Mouse (Mus musculus): ENCODE data around the gene Syt9. TPM values are rescaled to one million over a fixed set of nuclear protein-coding genes. Genes with fewer than 3 reads are reported as not detected.
"Not testable (repeated sequence)": the region's sequence is repeated elsewhere in the genome, so short reads cannot be mapped to it uniquely, and the experiment has no call there.

Gene Syt9
- total RNA-seq, 2 experiments from 2014 or later = 9.0 to 9.8 TPM

DNA sequence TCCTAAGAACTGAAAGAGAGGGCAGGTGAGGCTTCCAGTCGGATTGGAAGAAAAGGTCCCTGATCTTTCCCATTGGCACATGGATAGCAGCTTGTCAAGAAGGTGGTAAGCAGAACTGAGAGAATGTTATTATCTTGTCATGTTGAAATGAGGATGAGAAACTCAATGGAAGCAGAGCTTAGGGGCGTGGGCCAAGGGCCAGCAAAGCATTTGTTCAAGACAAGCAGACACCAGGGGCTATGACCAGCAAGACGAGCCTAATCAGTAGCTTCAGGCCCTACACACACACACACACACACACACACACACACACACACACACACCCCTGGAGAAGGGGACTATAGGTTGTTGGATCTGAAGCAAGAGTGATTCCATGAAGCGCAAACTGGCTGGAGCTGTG is 90.6 kb downstream of the Syt9 start:
- DNase-seq (ENCODE audit: low spot score in 2 of 2) = no peak

DNA sequence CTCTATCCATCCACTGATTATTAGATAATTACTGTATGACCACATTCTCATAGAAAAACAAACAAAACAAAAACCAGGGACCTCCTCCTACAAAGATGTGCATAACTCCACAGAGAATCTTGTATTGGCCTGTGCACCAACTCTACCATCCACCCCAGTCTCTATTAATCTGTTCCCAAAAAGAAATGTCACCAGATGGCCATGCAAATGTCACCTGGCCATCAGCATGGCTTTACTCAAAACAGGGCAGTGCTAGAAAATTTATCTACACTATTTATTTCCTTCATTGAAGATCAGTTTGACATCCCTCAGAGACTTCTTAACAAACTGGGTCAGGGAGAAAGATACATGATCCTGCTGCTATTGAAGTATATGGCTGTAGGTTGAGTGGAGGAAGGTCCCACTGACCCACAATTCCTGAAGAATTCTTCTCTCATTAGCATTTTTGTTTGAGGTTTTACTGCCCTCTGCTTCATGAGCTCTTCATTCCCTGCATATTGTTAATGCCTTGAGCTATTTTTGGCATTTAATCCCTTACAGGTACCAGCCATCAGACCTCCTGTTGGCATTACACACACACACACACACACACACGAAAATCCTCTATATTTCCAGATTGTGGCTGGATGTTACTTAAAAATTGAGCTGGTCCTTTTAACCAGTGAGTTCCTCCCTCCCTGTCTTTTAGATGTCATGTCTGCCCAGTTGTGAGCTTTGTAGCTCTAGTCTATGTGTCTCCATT is 91.3 kb downstream of the Syt9 start:
- DNase-seq (ENCODE audit: low spot score in 2 of 2) = no peak

DNA sequence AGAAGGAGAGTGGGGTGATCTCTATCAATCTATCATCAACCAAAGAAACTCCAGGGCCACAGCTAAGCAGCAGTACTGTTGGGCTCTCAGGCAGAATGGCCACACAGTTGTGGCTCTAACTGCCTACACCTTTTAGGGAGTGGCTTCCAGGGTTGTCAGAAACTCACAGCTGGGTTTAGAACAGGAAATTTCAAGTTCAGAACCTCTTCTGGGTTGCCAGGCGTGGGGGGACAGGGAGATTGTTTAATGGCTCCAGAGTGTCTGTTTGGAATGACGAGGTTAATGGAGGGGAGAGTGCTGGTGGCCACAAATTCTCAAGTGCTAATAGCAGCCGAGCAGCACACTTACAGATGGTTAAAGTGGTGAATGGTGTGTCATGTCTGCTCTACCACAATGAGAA is 92.4 kb downstream of the Syt9 start:
- no peak for DNase-seq (ENCODE audit: low spot score in 2 of 2)

DNA sequence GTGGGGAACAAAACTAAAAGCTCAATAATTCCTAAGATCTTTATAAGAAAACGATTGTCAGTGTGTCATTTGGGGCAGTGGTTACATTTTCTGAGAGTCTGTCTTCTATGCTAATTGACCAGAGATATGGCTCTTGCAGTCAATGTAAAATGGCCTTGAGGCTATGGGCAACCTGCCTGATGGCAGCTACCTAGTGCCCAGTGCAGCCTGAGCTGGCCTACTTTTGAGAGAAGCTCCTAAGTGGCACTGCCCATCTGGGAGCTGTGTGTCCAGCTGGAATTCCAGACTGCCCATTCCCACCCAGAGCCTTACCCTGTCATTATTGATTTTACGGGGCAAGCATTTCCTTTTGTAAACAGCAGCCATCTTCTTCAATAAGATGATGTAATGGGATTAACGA is 94.6 kb downstream of the Syt9 start:
- DNase-seq (ENCODE audit: low spot score in 2 of 2) = no peak

DNA sequence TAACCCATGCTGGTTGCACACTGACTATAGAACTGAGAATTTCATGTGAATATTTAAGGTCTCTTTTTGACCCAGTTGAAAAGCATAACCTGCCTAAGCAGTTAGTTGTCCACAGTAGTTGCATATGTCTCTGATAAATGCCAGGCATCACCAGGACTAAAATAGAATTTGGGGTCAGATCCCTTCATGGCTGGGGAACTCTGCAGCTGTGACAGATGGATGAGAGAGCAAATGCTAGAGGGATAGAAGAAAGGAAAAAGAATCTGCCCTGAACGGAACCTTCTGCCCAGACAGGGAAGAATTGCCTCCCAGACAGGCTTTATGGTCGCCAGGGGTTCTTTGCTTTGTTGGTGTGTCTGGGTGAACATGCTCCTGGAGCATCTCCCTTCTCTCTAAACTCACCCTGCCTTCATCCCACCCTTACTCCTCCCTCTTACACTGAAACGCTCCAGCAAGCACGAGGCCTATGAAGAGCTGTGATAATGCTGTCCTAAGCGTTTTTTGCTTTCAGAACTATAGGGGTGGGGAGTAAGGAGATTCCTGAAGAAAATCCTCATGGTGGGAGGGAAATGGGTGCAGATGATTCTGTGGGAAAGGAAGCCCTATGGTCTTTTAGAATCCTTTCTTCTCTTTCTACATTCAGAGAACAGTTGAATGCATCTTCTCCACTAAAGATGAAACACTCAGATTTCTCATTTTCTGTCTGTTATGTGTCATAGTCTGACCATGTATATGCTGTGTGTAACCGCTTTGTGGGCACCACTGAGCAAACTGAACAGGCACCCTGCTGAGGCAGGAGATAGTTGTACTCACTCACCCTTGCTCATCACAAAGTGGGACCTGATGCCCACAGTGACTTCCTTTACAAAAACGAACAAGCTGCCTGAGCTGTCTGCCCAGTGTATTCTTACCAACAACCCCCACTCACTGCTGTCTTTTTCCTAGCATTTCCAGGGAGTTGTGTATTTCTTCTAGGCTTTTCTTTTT is 108.7 kb downstream of the Syt9 start:
- DNase-seq (ENCODE audit: low spot score in 2 of 2) = no peak

DNA sequence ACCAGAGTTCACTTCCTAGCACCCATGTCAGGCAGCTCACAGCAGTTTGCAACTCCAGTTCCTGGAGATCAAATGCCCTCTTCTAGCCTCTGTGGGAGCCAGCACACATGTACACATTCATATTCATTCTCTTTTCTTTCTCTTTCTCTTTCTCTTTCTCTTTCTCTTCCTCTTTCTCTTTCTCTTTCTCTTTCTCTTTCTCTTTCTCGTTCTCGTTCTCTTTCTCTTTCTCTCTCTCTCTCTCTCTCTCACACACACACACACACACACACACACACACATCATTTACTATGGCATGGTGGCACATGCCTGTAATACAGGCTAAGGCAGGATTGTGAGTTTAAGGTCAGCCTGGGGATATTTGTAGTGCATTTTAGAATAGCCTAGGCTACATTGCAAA is 115.2 kb downstream of the Syt9 start:
- not testable (repeated sequence) for DNase-seq (ENCODE audit: low spot score in 2 of 2)

DNA sequence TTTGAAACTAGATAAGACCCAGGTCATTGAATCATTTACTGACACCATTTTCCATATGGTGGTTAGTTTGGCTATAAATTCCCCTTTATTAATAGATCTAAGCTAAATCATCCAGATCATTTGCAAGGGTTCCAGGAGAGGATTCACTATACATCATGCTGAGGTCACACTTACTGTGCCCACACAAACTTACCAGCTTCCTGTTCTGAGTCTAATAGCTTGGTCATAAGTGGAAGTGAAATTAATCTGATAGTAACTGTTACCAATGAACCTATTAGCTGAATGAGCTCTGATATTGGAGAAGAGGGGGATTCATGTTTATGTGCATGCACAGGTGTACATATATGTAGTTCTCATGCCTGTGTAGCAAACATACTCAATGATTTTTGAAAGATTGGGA is 124.9 kb downstream of the Syt9 start:
- DNase-seq (ENCODE audit: low spot score in 2 of 2) = no peak

DNA sequence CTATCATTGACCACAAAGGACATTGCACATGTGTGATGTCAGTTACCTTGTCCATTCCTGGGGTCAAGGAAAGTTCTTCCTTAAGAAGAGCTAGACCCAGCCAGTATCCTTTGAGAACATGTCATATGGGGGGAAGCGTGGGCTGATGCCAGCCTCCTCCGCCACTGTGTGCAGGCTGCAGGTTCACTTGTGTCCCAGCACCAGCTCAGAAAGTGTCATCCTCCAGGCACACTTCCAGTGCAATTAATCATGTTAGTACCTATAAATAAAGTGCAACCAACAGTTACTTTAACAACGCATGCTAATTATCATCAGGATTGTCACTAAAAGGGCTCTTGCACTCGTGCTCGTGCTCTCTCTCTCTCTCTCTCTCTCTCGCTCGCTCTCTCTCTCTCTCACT is 126.4 kb downstream of the Syt9 start:
- no peak for DNase-seq (ENCODE audit: low spot score in 2 of 2)

DNA sequence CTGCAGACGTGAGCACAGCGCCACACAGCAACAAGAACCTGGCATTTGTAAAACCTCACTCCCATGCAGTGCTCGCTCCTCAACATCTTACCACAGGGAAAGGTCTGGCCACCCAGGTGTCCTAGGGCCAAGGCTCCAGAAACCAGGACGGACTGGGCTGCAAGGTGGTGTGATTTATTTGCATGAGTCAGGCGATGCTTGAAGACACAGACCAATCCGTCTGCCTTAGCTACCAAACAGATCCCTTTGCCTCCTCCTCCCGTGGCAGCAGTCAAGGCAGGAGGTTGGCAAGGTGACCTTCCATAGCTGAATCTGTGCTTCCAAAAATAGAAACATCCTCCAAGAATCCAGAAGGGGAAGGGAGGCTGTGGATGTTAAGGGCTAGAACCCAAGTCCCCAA is 130.1 kb downstream of the Syt9 start:
- no peak for DNase-seq (ENCODE audit: low spot score in 2 of 2)

DNA sequence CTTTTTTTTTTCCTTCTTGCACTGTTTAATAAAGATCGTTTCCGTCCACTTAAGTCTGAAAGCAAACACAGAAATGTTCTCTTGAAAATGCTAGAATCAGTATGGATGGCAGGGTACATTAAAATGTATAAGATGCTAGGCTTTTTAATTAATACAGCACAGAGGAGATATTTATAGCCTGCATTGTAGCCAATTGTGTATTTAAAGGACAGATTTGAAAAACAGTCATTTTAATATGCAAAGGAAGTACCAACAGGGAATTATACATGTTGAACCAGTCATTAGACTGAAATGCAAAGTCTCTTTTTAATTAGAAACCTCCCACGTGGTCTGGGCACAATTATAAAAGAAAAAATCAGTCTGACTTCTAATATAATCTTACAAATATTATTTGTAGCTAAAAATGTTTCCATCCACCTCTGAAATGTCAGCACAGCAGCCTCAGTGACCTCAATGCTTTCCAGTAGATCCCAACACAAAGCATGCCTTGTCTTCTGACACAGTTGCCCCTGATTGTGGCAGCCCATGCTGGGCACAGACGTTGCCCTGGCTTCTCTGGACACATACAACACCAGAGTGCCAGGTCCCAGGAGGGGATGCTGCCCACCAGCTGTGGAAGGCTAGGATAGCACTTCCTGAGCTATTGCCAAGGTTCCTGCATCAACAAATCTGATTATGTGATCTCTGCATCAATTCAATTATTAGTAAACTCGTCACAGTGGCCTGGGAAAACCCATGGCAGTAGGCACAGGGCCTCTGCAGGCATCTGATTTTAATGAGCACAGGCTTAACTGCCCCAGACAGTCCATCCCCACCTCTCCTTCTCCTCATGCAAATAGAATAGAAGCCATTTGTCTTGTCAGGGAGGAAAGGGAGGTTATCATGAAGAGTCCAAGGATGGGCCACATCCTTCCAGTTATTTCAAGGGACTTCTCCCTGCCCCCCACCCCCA is 134.5 kb downstream of the Syt9 start:
- DNase-seq (ENCODE audit: low spot score in 2 of 2) = no peak

DNA sequence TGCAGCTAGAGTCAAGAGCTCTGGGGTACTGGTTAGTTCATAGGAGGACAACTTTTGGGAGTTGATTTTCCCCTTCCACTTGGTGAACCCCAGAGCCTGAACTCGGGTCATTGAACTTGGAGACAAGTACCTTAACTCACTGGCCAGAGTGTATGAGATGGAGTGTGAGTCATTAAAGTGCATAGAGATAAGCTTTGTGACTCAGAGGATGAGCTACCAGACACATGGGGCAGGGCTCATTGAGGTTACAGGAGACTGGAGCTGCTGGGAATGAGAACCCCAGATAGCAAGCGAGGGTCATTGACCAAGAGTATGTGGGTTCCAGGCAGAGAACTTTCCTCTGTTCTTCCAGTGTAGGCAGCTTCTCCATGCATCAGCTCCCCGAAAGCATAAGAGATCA is 137.4 kb downstream of the Syt9 start:
- DNase-seq (ENCODE audit: low spot score in 2 of 2) = no peak

DNA sequence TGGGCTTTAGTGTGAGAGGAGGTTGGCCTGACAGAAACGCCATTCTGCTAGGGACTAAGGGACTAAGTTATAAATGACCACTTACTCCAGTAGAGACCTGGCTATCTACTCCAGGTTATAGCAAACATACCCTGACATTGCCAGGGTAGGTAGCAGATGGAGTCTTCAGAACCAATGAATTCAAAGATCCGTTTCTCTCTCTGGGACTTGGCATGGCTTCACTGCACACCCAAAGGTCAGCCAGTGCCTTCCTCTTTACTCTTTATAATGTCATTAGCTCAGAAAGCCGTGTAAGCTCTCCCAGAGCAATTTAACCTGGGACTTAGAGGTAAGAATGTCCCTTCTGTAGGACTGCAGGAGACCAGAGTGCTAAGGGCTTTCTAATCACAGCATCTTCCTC is 139.2 kb downstream of the Syt9 start:
- no peak for DNase-seq (ENCODE audit: low spot score in 2 of 2)

DNA sequence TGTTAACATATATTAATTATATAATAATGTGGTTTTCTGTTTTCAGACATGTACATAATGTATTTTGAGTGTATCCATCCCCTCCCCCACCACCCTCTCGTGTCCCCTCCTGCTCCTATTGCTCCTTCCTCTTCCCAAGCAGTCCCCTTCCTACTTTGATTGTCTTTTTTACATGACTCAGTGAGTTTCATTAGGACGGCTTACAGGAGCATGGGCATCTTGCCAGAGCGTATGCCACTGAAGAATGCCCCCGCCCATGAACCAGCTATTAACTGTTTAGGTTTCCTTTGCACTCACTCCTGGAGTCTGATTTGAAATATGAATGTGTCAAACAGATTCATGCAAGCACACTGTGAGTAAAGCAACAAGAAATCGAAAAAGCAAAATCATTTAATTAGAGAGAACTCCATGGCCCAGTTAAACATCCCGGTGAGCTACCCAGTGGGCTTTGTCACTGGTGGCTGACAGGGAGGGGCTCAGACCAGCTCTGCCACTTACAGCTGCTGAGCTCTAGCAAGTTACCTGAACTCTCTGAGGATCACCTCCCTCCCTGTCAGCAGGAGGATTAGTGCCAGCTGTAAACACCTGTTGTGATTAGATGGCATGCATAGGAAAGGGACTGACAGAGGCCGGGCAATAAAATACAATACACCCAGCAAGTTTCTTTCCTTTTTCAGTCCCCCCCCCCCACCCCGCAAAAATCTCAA is 146.3 kb downstream of the Syt9 start:
- no peak for DNase-seq (ENCODE audit: low spot score in 2 of 2)

DNA sequence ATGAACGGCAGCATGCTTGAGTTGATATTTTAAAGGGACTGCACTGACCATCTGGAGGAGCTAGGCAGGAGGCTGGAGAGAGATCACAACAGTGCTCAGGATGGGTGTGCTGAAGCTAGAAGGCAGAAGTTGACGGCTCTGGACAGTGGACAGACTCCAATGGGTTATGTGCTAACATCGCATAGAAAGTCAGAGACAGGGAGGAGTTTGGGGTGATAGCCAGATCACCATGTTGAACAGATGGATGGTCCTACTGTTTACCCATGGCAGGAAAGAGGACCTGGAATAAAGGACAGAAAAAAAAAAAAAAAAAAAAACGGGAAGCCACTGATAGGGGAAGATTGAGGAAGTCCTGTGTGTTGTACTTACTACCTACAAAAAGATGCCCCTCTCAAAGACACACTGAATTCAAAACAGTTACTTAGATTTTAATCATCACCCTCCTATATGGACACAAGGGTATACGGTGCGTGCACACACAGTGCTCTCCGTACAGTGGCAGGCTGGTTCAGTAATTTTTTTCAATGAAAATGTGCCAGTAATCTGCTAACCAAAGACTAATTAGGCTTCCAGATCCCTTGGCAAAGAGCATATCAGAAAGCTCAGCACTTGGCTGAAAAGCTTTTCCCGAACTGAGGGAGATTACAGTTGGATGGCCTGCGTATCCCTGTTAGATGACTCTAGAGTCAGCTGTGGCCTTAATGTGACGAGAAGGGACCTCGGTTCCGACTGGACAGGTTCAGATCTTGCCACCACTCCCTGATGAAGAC is 148.9 kb downstream of the Syt9 start:
- DNase-seq (ENCODE audit: low spot score in 2 of 2) = no peak

DNA sequence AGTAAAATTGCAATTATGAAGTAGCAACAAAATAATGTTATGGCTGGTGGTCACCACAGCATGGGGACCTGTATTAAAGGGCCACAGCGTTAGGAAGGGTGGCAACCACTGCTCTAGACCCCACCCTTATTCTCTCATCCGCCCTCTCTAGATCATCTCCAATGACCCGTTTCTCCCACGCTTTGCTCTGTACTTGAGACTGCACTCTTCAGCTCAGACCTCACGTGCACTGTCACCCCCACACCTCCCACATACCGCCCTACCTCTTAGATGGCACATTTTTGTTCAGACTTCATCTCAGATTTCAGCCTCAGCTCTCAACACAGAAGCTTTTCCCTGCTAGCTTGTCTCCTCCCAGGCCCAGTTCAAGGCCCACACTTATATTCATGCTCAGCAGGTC is 150.9 kb downstream of the Syt9 start:
- DNase-seq (ENCODE audit: low spot score in 2 of 2) = no peak

DNA sequence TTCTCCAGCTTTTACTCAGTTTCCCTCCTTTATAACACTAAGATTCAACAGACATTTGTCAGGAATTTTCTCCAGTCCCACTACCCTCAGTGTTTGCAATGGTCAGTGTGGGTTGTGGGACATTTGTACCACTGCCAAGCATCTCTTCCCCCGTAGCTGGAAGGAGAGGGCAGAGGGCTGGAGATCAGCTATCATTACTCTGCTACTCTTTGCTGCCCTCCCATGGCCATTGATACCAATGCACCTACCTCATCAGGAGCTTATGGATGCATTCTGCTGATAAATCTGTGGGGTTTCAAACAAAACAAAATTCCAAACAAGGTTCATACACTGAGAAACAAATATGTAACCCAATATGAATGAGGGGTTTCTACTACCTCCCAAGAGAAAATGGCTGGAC is 155.8 kb downstream of the Syt9 start:
- DNase-seq (ENCODE audit: low spot score in 2 of 2) = peak; percentile 60 to 75

DNA sequence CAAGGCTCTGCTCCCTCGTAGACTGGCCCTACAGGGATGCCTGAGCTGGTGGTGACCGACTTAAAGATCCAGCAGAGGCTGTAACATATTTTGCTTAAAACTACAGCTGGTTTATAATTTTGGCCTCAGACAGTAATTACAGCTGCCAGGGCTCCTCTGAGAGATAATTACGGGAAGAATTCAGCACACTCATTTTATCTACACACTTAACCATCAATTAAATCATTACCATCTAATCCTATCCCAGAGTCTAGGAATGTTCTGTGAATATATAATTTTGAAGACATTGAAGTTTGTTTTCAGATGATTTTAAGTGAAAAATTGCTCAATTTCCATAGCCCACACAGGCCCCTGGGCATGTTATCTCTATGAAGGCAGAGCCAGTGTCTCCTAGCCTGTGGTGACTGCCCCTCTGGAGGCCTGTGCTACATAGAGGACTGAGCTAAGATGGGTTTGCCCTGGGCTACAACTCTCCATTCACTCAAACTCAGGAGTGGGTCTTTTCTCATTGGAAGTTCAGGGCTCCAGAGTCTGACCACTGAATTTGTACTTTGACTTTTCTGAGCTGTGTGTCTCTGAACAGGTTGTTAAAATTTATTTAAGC is 157.7 kb downstream of the Syt9 start:
- DNase-seq (ENCODE audit: low spot score in 2 of 2) = no peak

DNA sequence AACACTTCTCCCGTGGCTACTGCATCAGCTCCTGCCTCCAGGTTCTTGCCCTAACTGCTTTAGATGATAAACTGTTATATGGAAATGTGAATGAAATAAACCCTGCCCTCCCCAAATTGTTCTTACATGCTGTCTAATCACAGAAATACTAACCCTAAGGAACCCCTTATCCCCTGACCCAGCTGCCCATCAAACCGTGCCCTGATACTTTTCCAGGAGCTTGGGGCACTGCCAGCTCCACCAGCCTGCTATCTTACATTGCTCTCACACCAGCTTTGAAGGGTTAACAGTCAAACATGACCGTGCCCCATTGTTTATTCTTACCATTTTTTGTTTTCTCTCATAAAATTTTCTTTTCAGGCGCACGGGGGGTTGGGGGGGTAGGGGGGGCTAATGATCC is 158.8 kb downstream of the Syt9 start:
- DNase-seq (ENCODE audit: low spot score in 2 of 2) = no peak

DNA sequence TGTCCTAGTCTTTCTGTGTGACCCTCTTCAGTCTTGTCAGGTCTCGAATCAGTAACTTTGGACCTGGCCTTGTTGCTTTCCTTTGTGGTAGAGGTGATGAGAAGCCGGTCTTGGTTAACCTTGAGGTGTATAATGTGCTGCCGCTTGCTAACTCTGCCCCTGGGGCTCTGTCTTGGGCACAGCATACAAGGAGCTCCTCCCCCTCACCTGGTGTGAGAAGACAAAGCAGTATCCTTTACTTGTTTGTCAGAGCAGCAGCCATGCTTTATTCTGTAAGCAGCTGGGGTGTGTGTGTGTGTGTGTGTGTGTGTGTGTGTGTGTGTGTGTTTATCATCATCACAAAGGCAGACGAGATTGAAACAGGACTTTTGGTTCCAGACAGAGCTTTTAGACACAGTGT is 164.8 kb downstream of the Syt9 start:
- DNase-seq (ENCODE audit: low spot score in 2 of 2) = no peak

DNA sequence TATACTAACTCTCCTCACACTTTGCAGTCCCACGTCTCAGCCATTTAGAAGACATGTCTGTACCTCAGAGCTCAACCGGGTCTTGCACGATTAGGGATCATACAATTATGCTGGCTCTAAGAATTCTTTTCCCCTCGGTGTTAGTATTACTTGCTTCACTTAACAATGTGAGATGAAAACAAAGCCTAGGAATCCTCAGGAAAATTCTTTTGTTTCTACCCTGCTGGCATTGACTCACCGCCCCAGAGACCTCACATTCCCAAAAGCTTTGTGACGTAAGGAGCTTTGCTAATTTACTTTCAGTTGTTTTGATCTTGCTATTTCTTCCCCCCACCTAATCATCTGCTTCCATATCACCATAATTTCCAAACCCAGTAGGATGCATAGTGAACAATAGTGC is 166.0 kb downstream of the Syt9 start:
- no peak for DNase-seq (ENCODE audit: low spot score in 2 of 2)
